ENCODE assay signal across 10 mouse cellular contexts in genomic region chr15:81927741-81928140, GRCm38 (mm10). TPM values are rescaled to one million over a fixed set of nuclear protein-coding genes. Genes with fewer than 3 reads are reported as not detected.
DNase-seq lines count a peak whose midpoint lies in the region; ATAC-seq and TF ChIP-seq lines count a peak whose summit lies in the region.
"Had no signal": no experiment of that assay in that cellular context is flagged by ENCODE, and none has a peak within 500 bp of the region (broad histone marks: within the 10 kb centered on the region; RNA-seq: fewer than 3 reads in every experiment).

No protein-coding gene starts in this region.

- no peak overlapping the region for H3K4me2 ChIP-seq in lung, embryonic 14.5 days

- no peak for TF ChIP-seq POLR2A in bone marrow, adult 2 months (IDR thresholded peaks at IDR 0.05; ENCODE audit: borderline replicate concordance, control insufficient read depth, low read depth, low read length)

- no peaks in the 10 kb centered on the region for H3K27me3 ChIP-seq in lung, embryonic 14.5 days (ENCODE audit: insufficient read depth, low read length)
- no peaks in the 10 kb centered on the region for H3K27me3 ChIP-seq in splenic B cell, adult 2 months (ENCODE audit: control insufficient read depth, insufficient read depth, low read length, poor library complexity, severe bottlenecking)

- 0 out of 2 replicates have a peak overlapping the region, but pooled peaks have one; percentile 31 for H3K27ac ChIP-seq in lung, embryonic 14.5 days (ENCODE audit: low read depth)
- H3K27ac ChIP-seq in bone marrow, adult 2 months (ENCODE audit: control insufficient read depth, insufficient read depth, low read depth, low read length, poor library complexity) = peak overlapping the region; percentile 59
- H3K27ac ChIP-seq: left cerebral cortex, adult 2 months had no signal

- no peak for TF ChIP-seq CTCF in lung, embryonic 14.5 days (IDR thresholded peaks at IDR 0.05; ENCODE audit: low read depth)
- TF ChIP-seq CTCF in bone marrow, adult 2 months (IDR thresholded peaks at IDR 0.05; ENCODE audit: control insufficient read depth, insufficient read depth, low read length) = no peak

- DNase-seq in lung, embryonic 14.5 days = peak; percentile 26
- no peak for DNase-seq in lung, postnatal 10 days
- peak; percentile 79 for DNase-seq in kidney, adult 18-20 months
- peak; percentile 15 for DNase-seq in splenic B cell, adult 2 months (ENCODE audit: low read depth, low spot score)
- DNase-seq in ovary, postnatal 10 days (ENCODE audit: low spot score) = no peak
- DNase-seq in layer of hippocampus, adult 9-10 months (ENCODE audit: low spot score) = no peak

- no peak for ATAC-seq in lung, embryonic 14.5 days (ENCODE audit: insufficient read depth)

- no peaks in the 10 kb centered on the region for H3K4me1 ChIP-seq in lung, embryonic 14.5 days (ENCODE audit: insufficient read depth)
- H3K4me1 ChIP-seq in bone marrow, adult 2 months (ENCODE audit: control insufficient read depth, insufficient read depth, low read length) = peaks cover 12% of the 10 kb centered on the region

- H3K36me3 ChIP-seq in lung, embryonic 14.5 days (ENCODE audit: insufficient read depth) = 0 out of 2 replicates have a peak, but pooled peaks cover 7% of the 10 kb centered on the region
- H3K36me3 ChIP-seq in splenic B cell, adult 2 months (ENCODE audit: control insufficient read depth, insufficient read depth, low read length, poor library complexity, severe bottlenecking) = no peaks in the 10 kb centered on the region

- H3K9me3 ChIP-seq in lung, embryonic 14.5 days (ENCODE audit: low read depth, low read length) = no peaks in the 10 kb centered on the region

- WGBS in lung, embryonic 14.5 days = 51% methylated on average over 4 of the region's 4 CpGs
- WGBS in bone marrow, adult 2 months = 13% methylated on average over 4 of the region's 4 CpGs

- H3K9ac ChIP-seq in lung, embryonic 14.5 days = no peak overlapping the region

- no peak overlapping the region for H3K4me3 ChIP-seq in lung, embryonic 14.5 days (ENCODE audit: low read depth, low read length)
- no peak overlapping the region for H3K4me3 ChIP-seq in bone marrow, adult 2 months (replicated peaks; ENCODE audit: control insufficient read depth, low read depth, low read length)
- H3K4me3 ChIP-seq: left cerebral cortex, adult 2 months had no signal

RNA-seq across cellular contexts. Expression of gene Polr3h, which starts 1.7 kb away (rescaled TPM):
- 74.4 and 89.5 TPM in 2 replicates for polyA plus RNA-seq in lung, embryonic 14.5 days (2014; fragmentation: Nextera tagmentation; extraction: Ambion mirVana)
- 12.4 and 12.5 TPM in 2 replicates for polyA plus RNA-seq in bone marrow, adult 2 months (2011; ENCODE audit: insufficient read depth, insufficient read length, low replicate concordance, missing spikeins)

RNA-seq across cellular contexts. Expression of gene Csdc2, which starts 8.8 kb away (rescaled TPM):
- 10.1 and 11.8 TPM in 2 replicates for polyA plus RNA-seq in lung, embryonic 14.5 days (2014; fragmentation: Nextera tagmentation; extraction: Ambion mirVana)
- polyA plus RNA-seq in bone marrow, adult 2 months (2011; ENCODE audit: insufficient read depth, insufficient read length, low replicate concordance, missing spikeins) = 0.80 TPM in 1 of 2 replicates, not detected in the other

RNA-seq across cellular contexts. Expression of gene Pmm1, which starts 33.0 kb away (rescaled TPM):
- polyA plus RNA-seq in lung, embryonic 14.5 days (2014; fragmentation: Nextera tagmentation; extraction: Ambion mirVana) = 39.0 and 39.6 TPM in 2 replicates
- 23.1 and 51.8 TPM in 2 replicates for polyA plus RNA-seq in bone marrow, adult 2 months (2011; ENCODE audit: insufficient read depth, insufficient read length, low replicate concordance, missing spikeins)

RNA-seq across cellular contexts. Expression of gene 1700029P11Rik, which starts 52.6 kb away (rescaled TPM):
- not detected in 2 replicates for polyA plus RNA-seq in lung, embryonic 14.5 days (2014; fragmentation: Nextera tagmentation; extraction: Ambion mirVana)
- polyA plus RNA-seq in bone marrow, adult 2 months (2011; ENCODE audit: insufficient read depth, insufficient read length, low replicate concordance, missing spikeins) = 3.0 TPM in 1 of 2 replicates, not detected in the other
- polyA plus RNA-seq: frontal cortex, adult 2 months; neural tube, embryonic 11.5 days had no signal

RNA-seq across cellular contexts. Expression of gene Aco2, which starts 55.6 kb away (rescaled TPM):
- polyA plus RNA-seq in lung, embryonic 14.5 days (2014; fragmentation: Nextera tagmentation; extraction: Ambion mirVana) = 149 and 152 TPM in 2 replicates
- polyA plus RNA-seq in bone marrow, adult 2 months (2011; ENCODE audit: insufficient read depth, insufficient read length, low replicate concordance, missing spikeins) = 41.0 and 71.1 TPM in 2 replicates

Comparison
In these comparisons a context has a peak if more than half of its experiments do, and no peak if none do; other contexts are left out.
1. DNase-seq: peak in lung, embryonic 14.5 days (single experiment), kidney, adult 18-20 months (single experiment) and splenic B cell, adult 2 months (single experiment); none in lung, postnatal 10 days (single experiment), ovary, postnatal 10 days (single experiment) and layer of hippocampus, adult 9-10 months (single experiment).